Mouse (Mus musculus) inflammation-experienced regulatory T-cells, adult 16 weeks (primary cell): Measurements from ENCODE around the gene Rhox3e. TPM values are rescaled to one million over a fixed set of nuclear protein-coding genes. Genes with fewer than 3 reads are reported as not detected.

Source experiments
- polyA plus RNA-seq: library from polyadenylated mRNA; unstranded; fragments of 100-300 nt; shearing (Covaris generic); gene quantifications from one replicate; pipeline ENCODE4 v1.2.1, GENCODE M21; 2017

The Rhox3e gene
- not detected for polyA plus RNA-seq

DNA sequence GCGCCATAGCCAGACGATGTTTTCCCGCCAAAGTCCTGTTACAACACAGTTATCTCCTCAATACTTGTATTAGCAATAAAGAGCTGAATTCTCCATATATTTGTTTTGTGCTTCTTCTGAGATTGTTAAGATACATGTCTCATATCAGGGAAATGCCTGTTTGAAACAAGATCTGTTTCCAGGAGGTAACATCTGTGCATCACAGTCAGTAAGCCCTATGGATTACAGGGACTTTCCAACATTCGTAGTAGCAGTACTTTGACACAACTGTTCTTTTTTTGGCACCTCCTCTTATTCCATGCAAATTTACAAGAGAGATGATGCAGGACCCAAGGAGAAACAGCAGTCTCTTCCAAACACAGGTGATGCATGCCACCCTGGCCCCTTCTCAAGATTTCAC is at the start of gene Rhox3e:
Gene Rhox3e (plus strand): TSS at position 301 of the 400 bp plus-strand sequence.

DNA sequence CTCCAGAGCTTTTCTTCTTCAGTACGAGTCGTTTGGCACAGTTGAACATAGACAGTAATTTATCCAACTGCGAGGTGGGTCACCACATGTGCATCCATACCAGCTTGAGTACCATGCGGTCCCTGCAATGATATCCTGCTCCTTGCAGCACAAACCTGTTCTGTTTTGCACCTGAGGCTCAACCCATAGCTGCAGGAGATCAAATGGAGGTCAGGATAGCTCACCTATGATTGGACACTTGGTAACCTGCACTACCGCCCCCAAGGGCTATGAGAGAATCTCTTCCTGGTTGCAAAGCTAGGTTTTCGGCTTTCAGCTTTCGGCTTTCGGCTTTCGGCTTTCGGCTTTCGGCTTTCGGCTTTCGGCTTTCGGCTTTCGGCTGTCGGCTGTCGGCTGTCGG is 27.8 kb upstream of the Rhox3e start, which contains the start of gene Rhox4d:
Gene Rhox4d (plus strand): TSS at position 301 of the 400 bp plus-strand sequence.

DNA sequence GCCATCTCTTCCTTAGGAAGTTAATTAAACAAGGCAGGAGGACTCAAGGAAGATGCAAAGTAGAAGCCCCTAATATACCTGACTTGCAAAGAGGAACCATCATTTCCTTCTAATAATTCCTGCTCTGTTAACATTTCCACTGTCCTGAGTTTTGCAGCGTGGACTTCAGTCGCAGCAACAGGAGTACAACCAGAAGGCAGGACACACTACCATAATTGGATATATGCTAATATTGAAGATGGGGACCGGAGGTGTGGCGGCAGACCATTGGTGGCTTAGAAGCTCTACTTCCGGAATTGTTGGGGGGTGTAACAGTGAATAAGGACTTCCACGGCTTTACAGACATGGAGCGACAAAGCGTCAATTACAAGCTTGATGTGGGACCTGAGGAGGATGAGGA is 11.7 kb upstream of the Rhox3e start, which contains the start of gene Rhox2e:
Gene Rhox2e (plus strand): TSS at position 301 of the 400 bp plus-strand sequence.

DNA sequence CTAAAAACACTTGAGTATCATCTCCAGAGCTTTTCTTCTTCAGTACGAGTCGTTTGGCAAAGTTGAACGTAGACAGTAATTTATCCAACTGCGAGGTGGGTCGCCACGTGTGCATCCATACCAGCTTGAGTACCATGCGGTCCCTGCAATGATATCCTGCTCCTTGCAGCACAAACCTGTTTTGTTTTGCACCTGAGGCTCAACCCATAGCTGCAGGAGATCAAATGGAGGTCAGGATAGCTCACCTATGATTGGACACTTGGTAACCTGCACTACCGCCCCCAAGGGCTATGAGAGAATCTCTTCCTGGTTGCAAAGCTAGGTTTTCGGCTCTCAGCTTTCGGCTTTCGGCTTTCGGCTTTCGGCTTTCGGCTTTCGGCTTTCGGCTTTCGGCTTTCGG is 15.3 kb downstream of the Rhox3e start, which contains the start of gene Rhox4e:
Gene Rhox4e (plus strand): TSS at position 301 of the 400 bp plus-strand sequence.

DNA sequence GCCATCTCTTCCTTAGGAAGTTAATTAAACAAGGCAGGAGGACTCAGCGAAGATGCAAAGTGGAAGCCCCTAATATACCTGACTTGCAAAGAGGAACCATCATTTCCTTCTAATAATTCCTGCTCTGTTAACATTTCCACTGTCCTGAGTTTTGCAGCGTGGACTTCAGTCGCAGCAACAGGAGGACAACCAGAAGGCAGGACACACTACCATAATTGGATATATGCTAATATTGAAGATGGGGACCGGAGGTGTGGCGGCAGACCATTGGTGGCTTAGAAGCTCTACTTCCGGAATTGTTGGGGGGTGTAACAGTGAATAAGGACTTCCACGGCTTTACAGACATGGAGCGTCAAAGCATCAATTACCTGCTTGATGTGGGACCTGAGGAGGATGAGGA is 29.3 kb downstream of the Rhox3e start, which contains the start of gene Rhox2f:
Gene Rhox2f (plus strand): TSS at position 301 of the 400 bp plus-strand sequence.

DNA sequence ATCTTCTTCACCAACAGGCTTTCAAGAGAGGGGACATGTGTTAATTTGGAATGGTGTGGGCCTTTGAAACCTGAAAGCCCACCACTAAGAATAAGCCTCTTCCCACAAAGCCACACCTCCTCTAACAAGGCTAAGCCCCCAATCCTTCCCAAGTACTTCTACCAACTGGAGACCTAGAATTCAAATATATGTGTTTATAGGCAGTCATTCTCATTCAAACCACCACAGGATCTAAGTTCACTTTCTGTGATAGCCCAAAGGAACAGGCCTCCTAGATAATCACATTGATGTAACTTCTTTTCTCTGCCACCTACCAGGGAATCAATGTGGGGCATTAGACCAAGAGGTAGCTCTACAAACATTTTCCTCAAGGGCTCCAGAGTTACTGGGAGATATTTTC is 38.9 kb downstream of the Rhox3e start, which contains the start of gene Rhox3f:
Gene Rhox3f (plus strand): TSS at position 301 of the 400 bp plus-strand sequence.

Other genes with a start within 250 kb of the Rhox3e start
- gene Rhox3a2, start 162.0 kb upstream of the Rhox3e start, polyA plus RNA-seq, result not detected
- gene Rhox4a2, start 151.2 kb upstream of the Rhox3e start, polyA plus RNA-seq, result not detected
- gene Rhox2b, start 130.0 kb upstream of the Rhox3e start, polyA plus RNA-seq, result not detected
- 0.20 TPM for gene Rhox4b, start 109.5 kb upstream of the Rhox3e start, polyA plus RNA-seq
- gene Rhox2c, start 88.3 kb upstream of the Rhox3e start, polyA plus RNA-seq, result not detected
- gene Rhox3c, start 83.4 kb upstream of the Rhox3e start, polyA plus RNA-seq, result not detected
- not detected for gene Rhox4c, start 61.7 kb upstream of the Rhox3e start, polyA plus RNA-seq
- gene Rhox2d, start 48.6 kb upstream of the Rhox3e start, polyA plus RNA-seq, result not detected
- not detected for gene Rhox4d, start 27.7 kb upstream of the Rhox3e start, polyA plus RNA-seq
- not detected for gene Rhox2e, start 11.6 kb upstream of the Rhox3e start, polyA plus RNA-seq
- gene Rhox4e, start 15.4 kb downstream of the Rhox3e start, polyA plus RNA-seq, result not detected
- gene Rhox2f, start 29.4 kb downstream of the Rhox3e start, polyA plus RNA-seq, result not detected
- gene Rhox3f, start 39.0 kb downstream of the Rhox3e start, polyA plus RNA-seq, result not detected
- gene Rhox4f, start 65.7 kb downstream of the Rhox3e start, polyA plus RNA-seq, result not detected
- gene Rhox3g, start 86.6 kb downstream of the Rhox3e start, polyA plus RNA-seq, result not detected
- not detected for gene Rhox2g, start 101.5 kb downstream of the Rhox3e start, polyA plus RNA-seq
- not detected for gene Rhox4g, start 109.3 kb downstream of the Rhox3e start, polyA plus RNA-seq
- not detected for gene Rhox3h, start 126.7 kb downstream of the Rhox3e start, polyA plus RNA-seq
- gene Rhox2h, start 131.3 kb downstream of the Rhox3e start, polyA plus RNA-seq, result not detected